Comparison of ENCODE assay signal across 23 mouse cellular contexts in the genomic region with DNA sequence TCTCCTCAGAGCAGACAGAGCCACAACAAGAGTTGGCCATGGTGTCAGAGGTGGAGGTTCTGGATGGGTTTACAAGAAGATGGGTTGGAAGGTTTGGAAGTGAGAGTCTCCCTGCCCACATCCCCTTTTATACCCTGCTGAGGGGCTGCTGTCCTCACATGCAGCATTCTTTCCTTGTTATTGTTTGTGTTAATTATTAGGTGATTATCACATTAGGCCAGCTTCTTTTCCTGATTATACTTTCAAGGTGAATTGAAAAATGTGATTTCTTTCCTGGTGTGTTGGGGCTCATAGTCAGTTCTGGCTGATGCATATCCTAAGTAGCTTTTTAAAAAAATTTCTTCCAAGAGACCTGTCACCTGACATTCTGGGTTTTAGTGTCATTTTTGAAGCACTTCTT. TPM values are rescaled to one million over a fixed set of nuclear protein-coding genes. Genes with fewer than 3 reads are reported as not detected.
"Had no signal": no experiment of that assay in that cellular context is flagged by ENCODE, and none has a peak within 500 bp of the region (broad histone marks: within the 10 kb centered on the region; RNA-seq: fewer than 3 reads in every experiment).

A gene (minus strand): TSS at position 101 of the 400 bp plus-strand sequence.

- H3K27me3 ChIP-seq: neural tube, embryonic 15.5 days; stomach, embryonic 15.5 days had no signal

- H3K36me3 ChIP-seq: neural tube, embryonic 15.5 days; stomach, embryonic 15.5 days had no signal

- H3K4me2 ChIP-seq: neural tube, embryonic 15.5 days; stomach, embryonic 15.5 days had no signal

- H3K4me1 ChIP-seq: neural tube, embryonic 15.5 days; stomach, embryonic 15.5 days had no signal

- H3K27ac ChIP-seq: neural tube, embryonic 15.5 days; stomach, embryonic 15.5 days; stomach, postnatal 0 days had no signal

- H3K4me3 ChIP-seq: neural tube, embryonic 15.5 days; stomach, embryonic 15.5 days had no signal

- H3K9ac ChIP-seq: neural tube, embryonic 15.5 days; stomach, embryonic 15.5 days had no signal

- DNase-seq: retina, postnatal 1 day; right cerebral cortex, adult 18-20 months; right cerebral cortex, postnatal 14 days; right cerebral cortex, postnatal 25 days; right cerebral cortex, postnatal 4 days; spleen, adult 18-20 months; thymus, adult 18-20 months; thymus, adult 2 months; thymus, postnatal 14 days; thymus, postnatal 25 days; thymus, postnatal 36 days; thymus, postnatal 4 days had no signal

- H3K9me3 ChIP-seq: neural tube, embryonic 15.5 days; stomach, embryonic 15.5 days had no signal

RNA-seq across cellular contexts. Expression of the gene that starts here (rescaled TPM):
- total RNA-seq: neutrophil, adult 5-6 weeks had no signal
- polyA plus RNA-seq: neural tube, embryonic 14.5 days; neural tube, embryonic 15.5 days; small intestine, adult 2 months; spleen, adult 2 months; stomach, embryonic 14.5 days; stomach, embryonic 15.5 days; stomach, embryonic 16.5 days; stomach, postnatal 0 days; thymus, adult 2 months; thymus, postnatal 0 days; urinary bladder, adult 2 months had no signal
